Mouse (Mus musculus) embryonic facial prominence, embryonic 15.5 days (tissue): ENCODE measurements around the gene Tfdp2. TPM values are rescaled to one million over a fixed set of nuclear protein-coding genes. Genes with fewer than 3 reads are reported as not detected.

Experiments used
- polyA plus RNA-seq: library from polyadenylated mRNA; unstranded; fragments of >200 nt; fragmentation: Nextera tagmentation; extraction: Ambion mirVana; gene quantifications from 2 replicates; pipeline ENCODE4 v1.2.1, GENCODE M21; 2015

Tfdp2 gene
- polyA plus RNA-seq, 1 experiment from 2014 or later = 34.4 TPM

Other genes starting within 250 kb of the Tfdp2 start
- gene Xrn1, start 241.5 kb upstream of the Tfdp2 start, polyA plus RNA-seq = 15.7 and 16.1 TPM in 2 replicates
- gene Gk5, start 76.9 kb upstream of the Tfdp2 start, polyA plus RNA-seq = 7.7 and 8.2 TPM in 2 replicates
- gene Atp1b3, start 168.2 kb downstream of the Tfdp2 start, polyA plus RNA-seq = 163 and 171 TPM in 2 replicates